Mouse (Mus musculus) ES-E14 (cell line): ENCODE data around the gene Best2. TPM values are rescaled to one million over a fixed set of nuclear protein-coding genes. Genes with fewer than 3 reads are reported as not detected.

ENCODE experiments used
- DNase-seq: peaks from one replicate; pipeline ENCODE4 v3.0.0-alpha.2; 2013; ENCODE audit warnings: low read depth, low spot score
- H3K27ac ChIP-seq: 2 replicates; pipeline ENCODE4 v1.5.1; 2012; ENCODE audit warnings: low read depth, mild to moderate bottlenecking, low read length, moderate library complexity, mixed read lengths; ENCODE audit not compliant: poor library complexity, insufficient read depth, severe bottlenecking
- H3K36me3 ChIP-seq: 2 replicates; pipeline ENCODE4 v1.6.1; 2012; ENCODE audit warnings: mild to moderate bottlenecking, low read length, moderate library complexity, mixed read lengths; ENCODE audit not compliant: control insufficient read depth, poor library complexity, insufficient read depth, severe bottlenecking
- H3K4me1 ChIP-seq, 2 experiments: fragments of 150-350 bp in 1 of 2; sonication (generic) in 1 of 2; 2 replicates each; pipeline ENCODE4 v1.6.1; 2012; ENCODE audit warnings: low read length in 2 of 2, mild to moderate bottlenecking in 1 of 2, mixed read lengths in 1 of 2; ENCODE audit not compliant: control insufficient read depth in 2 of 2, insufficient read depth in 2 of 2, poor library complexity in 1 of 2
- H3K4me3 ChIP-seq, 2 experiments: fragments of 150-350 bp in 1 of 2; sonication (generic) in 1 of 2; 2 replicates each; pipeline ENCODE4 v1.5.1; 2012; ENCODE audit warnings: low read length in 2 of 2, low read depth in 1 of 2, mild to moderate bottlenecking in 1 of 2, mixed read lengths in 1 of 2; ENCODE audit not compliant: insufficient read depth in 1 of 2, poor library complexity in 1 of 2, severe bottlenecking in 1 of 2
- H3K9ac ChIP-seq: 2 replicates; pipeline ENCODE4 v1.6.1; 2012; ENCODE audit warnings: low read depth, mild to moderate bottlenecking, low read length, mixed read lengths; ENCODE audit not compliant: poor library complexity, insufficient read depth, severe bottlenecking
- H3K9me3 ChIP-seq: fragments of 150-350 bp; sonication (generic); 2 replicates; pipeline ENCODE4 v1.6.1; 2012; ENCODE audit warnings: low read depth, mild to moderate bottlenecking, low read length; ENCODE audit not compliant: control insufficient read depth, insufficient read depth
- CHD2 ChIP-seq: IDR thresholded peaks from 2 replicates; pipeline ENCODE4 v1.6.1; 2014; ENCODE audit warnings: mild to moderate bottlenecking, low read depth, low read length, inconsistent platforms
- HCFC1 ChIP-seq: IDR thresholded peaks from 2 replicates; pipeline ENCODE4 v1.6.1; 2012; ENCODE audit warnings: low read length, inconsistent platforms, borderline replicate concordance; ENCODE audit not compliant: insufficient read depth
- MAFK ChIP-seq: IDR thresholded peaks from 2 replicates; pipeline ENCODE4 v1.6.1; 2014; ENCODE audit warnings: mild to moderate bottlenecking, low read depth, low read length, inconsistent platforms; ENCODE audit not compliant: insufficient read depth
- ZC3H11A ChIP-seq: IDR thresholded peaks from 2 replicates; pipeline ENCODE4 v1.6.1; 2012; ENCODE audit warnings: low read depth, mild to moderate bottlenecking, inconsistent platforms, low read length, borderline replicate concordance
- ZNF384 ChIP-seq: IDR thresholded peaks from 2 replicates; pipeline ENCODE4 v1.6.1; 2012; ENCODE audit warnings: low read depth, low read length, inconsistent platforms
- in situ Hi-C, 2 experiments: fragments of 600-800 bp; cut with MboI; formaldehyde crosslinking; loops; one replicate each; pipeline ENCODE4 v1.15.1; 2025; ENCODE audit warnings: low sequenced_read_pairs in 2 of 2, inconsistent platforms in 1 of 2; ENCODE audit not compliant: unreplicated experiment in 2 of 2
- total RNA-seq: library from RNA; depleted of rRNA; stranded (reverse); fragments of 300-350 nt; gene quantifications from 2 replicates; pipeline ENCODE4 v1.2.3, GENCODE M21; 2012

Gene Best2
- total RNA-seq, 1 experiment, result 0.22 TPM

DNA sequence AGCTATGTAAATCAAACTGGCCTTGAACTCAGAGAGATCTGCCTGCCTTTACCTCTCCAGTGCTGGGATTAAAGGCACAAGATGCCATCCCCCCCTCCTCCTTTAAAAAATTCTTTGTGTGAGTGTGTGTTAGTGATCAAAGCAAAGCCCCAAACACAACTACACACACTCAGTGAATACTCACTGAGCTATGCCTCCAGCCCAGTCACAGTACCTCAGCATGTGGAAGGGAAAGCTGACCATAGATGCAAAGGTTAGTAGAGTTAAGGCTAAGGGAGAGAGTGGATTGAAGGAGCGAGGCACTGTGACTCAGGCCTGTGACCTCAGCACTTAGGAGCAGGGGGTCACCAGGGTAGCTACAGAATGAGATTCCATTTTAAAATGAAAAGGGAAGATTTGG is 41.3 kb downstream of the Best2 start:
- in situ Hi-C loops, result loop anchor here in 1 of 2 experiments (25.0 kb wide), 1 partner anchor 439 kb away; no protein-coding TSS in a partner anchor
- Histone ChIP-seq H3K27ac (no peak overlapping the region), H3K9me3 (no peaks in the 10 kb centered on the region), H3K4me3 (no peak overlapping the region), H3K4me1 (peaks cover 4 to 7% of the 10 kb centered on the region in 2 experiments; a peak in 1 of 4 replicates), H3K36me3 (peaks cover 15% of the 10 kb centered on the region), H3K9ac (no peak overlapping the region)
- no peak for DNase-seq
- no peak for TF ChIP-seq ZNF384
- no peak for TF ChIP-seq HCFC1
- TF ChIP-seq ZC3H11A, result no peak
- TF ChIP-seq CHD2, result no peak
- no peak for TF ChIP-seq MAFK

DNA sequence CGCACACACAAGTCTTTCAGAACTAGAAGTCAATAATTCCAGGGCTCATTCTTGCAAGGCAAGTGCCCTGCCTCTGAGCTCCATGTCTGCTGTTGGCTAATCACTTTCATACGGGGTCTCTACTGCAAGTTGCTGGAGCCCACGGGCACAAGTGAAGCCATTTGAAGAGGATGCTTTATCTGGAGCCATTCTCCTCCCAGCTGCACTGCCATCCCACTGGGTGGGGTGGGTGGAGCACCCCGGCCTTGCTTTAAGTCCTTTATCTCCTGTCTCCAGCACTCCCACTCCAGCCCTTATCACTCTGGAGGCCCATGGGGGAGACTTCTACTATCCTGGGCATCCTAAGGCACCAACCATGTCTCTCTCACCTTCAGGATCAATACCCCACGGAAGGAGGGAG is 43.4 kb downstream of the Best2 start:
- H3K4me1 ChIP-seq, result peaks cover 4 to 16% of the 10 kb centered on the region in 2 experiments; a peak in 3 of 4 replicates
- peak overlapping the region in 1 of 2 experiments; percentile 96; a peak in 1 of 4 replicates for H3K4me3 ChIP-seq
- in situ Hi-C loops, result loop anchor here in 1 of 2 experiments (25.0 kb wide), 1 partner anchor 441 kb away; no protein-coding TSS in a partner anchor
- no peak overlapping the region for H3K9ac ChIP-seq
- no peak for TF ChIP-seq CHD2
- TF ChIP-seq HCFC1, result no peak
- TF ChIP-seq ZC3H11A, result no peak
- TF ChIP-seq ZNF384, result no peak
- TF ChIP-seq MAFK, result no peak
- peaks cover 15% of the 10 kb centered on the region for H3K36me3 ChIP-seq
- no peak overlapping the region for H3K27ac ChIP-seq
- DNase-seq, result no peak
- no peaks in the 10 kb centered on the region for H3K9me3 ChIP-seq

DNA sequence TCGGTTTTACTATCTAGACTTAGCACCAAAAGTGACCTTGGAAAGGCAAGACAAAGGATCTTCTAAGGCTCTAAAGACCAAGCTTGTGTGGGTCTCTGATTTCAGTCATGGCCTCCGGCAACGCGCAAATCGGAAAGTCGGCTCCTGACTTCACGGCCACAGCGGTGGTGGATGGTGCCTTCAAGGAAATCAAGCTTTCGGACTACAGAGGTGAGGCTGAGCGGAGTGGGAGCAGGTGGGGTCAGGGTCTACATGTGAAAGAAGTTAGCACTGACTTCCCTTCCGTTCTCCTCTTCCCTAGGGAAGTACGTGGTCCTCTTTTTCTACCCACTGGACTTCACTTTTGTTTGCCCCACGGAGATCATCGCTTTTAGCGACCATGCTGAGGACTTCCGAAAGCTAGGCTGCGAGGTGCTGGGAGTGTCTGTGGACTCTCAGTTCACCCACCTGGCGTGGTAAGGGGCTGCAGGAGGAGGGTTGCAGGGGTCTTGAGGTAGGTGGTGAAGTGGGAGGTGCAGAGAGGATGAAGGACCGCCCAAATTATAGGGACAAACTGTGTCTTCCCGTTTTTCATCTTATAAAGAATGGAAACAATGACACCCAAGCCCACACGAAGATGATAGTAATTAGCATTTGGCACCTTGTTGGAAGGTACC is 44.1 kb downstream of the Best2 start:
- H3K9me3 ChIP-seq, result no peaks in the 10 kb centered on the region
- in situ Hi-C loops, result loop anchor here in 1 of 2 experiments (25.0 kb wide), 1 partner anchor 442 kb away; no protein-coding TSS in a partner anchor
- peak overlapping the region; percentile 77 to 96 for H3K4me3 ChIP-seq
- TF ChIP-seq ZNF384, result no peak
- no peak for TF ChIP-seq MAFK
- no peak for TF ChIP-seq HCFC1
- TF ChIP-seq ZC3H11A, result no peak
- TF ChIP-seq CHD2, result no peak
- peaks cover 4 to 16% of the 10 kb centered on the region in 2 experiments; a peak in 3 of 4 replicates for H3K4me1 ChIP-seq
- H3K27ac ChIP-seq, result no peak overlapping the region
- H3K9ac ChIP-seq, result peak overlapping the region; percentile 90
- no peak for DNase-seq
- peaks cover 15% of the 10 kb centered on the region for H3K36me3 ChIP-seq

DNA sequence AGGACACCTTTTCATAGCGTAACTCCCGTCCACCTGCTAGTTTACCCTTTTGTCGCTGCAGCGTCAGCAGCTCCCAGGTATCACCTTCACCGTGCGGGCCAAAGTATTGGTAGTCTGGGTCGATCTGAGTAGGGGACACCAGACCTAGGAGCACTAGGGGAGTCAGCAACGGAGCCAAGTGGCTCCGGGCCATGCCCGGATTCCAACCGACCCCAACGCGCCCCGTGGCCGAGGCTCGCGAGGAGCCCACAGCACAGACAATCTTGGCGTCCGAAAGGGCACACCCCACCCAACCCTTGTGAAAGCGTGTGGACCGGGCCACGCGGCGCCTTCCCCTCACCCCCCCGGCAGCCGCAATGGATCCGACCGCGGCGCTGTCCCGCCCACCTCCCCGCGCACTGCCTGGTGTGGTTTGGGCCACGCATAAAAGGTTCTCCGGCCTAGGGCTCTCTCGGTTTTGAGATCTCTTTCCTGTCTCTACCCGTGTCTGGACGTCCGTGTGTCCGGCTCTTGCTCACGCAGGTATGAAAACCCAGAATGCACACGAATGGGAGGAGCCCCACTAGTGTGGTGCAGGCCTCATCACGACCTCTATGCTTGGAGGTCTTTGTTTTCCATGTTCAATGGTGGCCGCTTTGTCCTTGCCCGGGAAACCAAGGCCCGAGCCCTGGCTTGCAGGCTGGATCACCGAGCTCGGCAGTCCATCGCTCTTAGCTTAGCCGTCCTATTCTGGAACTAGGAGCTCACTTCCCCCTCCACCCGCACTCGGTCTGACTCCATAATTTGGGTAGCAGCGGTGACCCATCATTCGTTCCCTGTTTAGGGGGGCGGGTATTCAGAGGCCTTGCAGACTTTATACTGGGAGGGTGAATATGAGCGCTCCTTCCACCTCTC is 44.8 kb downstream of the Best2 start, which contains the start of the genes Gm49661, Prdx2 and Rnaseh2a:
Gm49661 (minus strand) TSS at position 193 of the 894 bp plus-strand sequence.
Prdx2 (plus strand) TSS at position 347 of the 894 bp plus-strand sequence.
Rnaseh2a (minus strand) TSS at position 527 of the 894 bp plus-strand sequence.
- DNase-seq, result no peak
- H3K4me3 ChIP-seq, result peak within 1 kb of the TSS; percentile 77 to 96
- H3K36me3 ChIP-seq, result peaks cover 15% of the 10 kb centered on the region
- H3K9ac ChIP-seq, result peak within 1 kb of the TSS; percentile 90
- peak within 1 kb of the TSS; percentile 68 for H3K27ac ChIP-seq
- in situ Hi-C loops, result loop anchor here in 1 of 2 experiments (25.0 kb wide), 1 partner anchor 443 kb away; no protein-coding TSS in a partner anchor
- peaks cover 2 to 19% of the 10 kb centered on the region in 2 experiments; a peak in 3 of 4 replicates for H3K4me1 ChIP-seq
- no peaks in the 10 kb centered on the region for H3K9me3 ChIP-seq
- TF ChIP-seq ZC3H11A, result no peak
- TF ChIP-seq ZNF384, result no peak
- 0 out of 2 replicates have a peak, but pooled peaks have one; percentile 35 for TF ChIP-seq MAFK
- no peak for TF ChIP-seq CHD2
- peak; percentile 28; the same call in 1 of the 2 replicates for TF ChIP-seq HCFC1
